Mouse (Mus musculus): Measurements from ENCODE around the gene Zfp451. TPM values are rescaled to one million over a fixed set of nuclear protein-coding genes. Genes with fewer than 3 reads are reported as not detected.

Zfp451 gene
- polyA plus RNA-seq, 1 experiment from 2014 or later, result 46.8 TPM

- Histone ChIP-seq H3K27ac (no peak overlapping the region), H3K4me2 (replicated peaks) (no peak overlapping the region), H3K9ac (replicated peaks) (no peak overlapping the region), H3K4me3 (replicated peaks) (no peak overlapping the region), H3K36me3 (peaks cover 56% of the 10 kb centered on the region), H3K9me3 (no peaks in the 10 kb centered on the region), H3K27me3 (no peaks in the 10 kb centered on the region), H3K4me1 (replicated peaks) (no peaks in the 10 kb centered on the region)
- 91% methylated on average over 14 of the region's 14 CpGs for WGBS
- ATAC-seq, result no peak
Observed at GRCm38 (mm10) chr1:33776175-33776611, 38.2 kb downstream of the Zfp451 start.

GRCm38 (mm10) chr1:33772106-33772505 is 42.3 kb downstream of the Zfp451 start:
- Histone ChIP-seq H3K4me1 (replicated peaks) (no peaks in the 10 kb centered on the region), H3K36me3 (peaks cover 66% of the 10 kb centered on the region)

DNA sequence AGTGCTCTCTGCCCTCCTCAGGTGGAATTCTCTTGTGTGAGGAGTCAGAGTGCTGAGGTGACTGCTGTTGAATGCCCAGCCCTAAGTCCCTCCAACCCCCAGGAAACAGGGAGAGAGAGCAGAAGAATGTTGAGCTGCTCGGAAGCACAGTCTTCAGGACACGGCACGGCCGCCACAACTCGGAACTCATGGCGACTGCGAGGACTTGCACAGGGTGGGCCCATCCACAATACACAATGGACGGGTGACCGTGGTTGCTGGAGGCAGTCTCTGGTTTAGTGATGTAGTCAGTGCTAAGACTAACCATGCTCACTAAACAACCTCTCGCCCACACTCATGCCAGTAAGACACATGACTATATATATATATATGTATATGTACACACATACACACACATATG is 42.8 kb downstream of the Zfp451 start:
- H3K4me1 ChIP-seq (replicated peaks), result no peaks in the 10 kb centered on the region
- peaks cover 61% of the 10 kb centered on the region for H3K36me3 ChIP-seq
- H3K9ac ChIP-seq (replicated peaks), result no peak overlapping the region
- no peak for ATAC-seq
- H3K4me3 ChIP-seq (replicated peaks), result no peak overlapping the region
- no peak overlapping the region for H3K27ac ChIP-seq
- 89% methylated on average over 10 of the region's 10 CpGs for WGBS
- no peaks in the 10 kb centered on the region for H3K27me3 ChIP-seq
- no peak overlapping the region for H3K4me2 ChIP-seq (replicated peaks)
- H3K9me3 ChIP-seq, result no peaks in the 10 kb centered on the region

More at GRCm38 (mm10) chr1:33772106-33772505, 42.3 kb downstream of the Zfp451 start:
- Histone ChIP-seq H3K9me3 (no peaks in the 10 kb centered on the region), H3K27me3 (no peaks in the 10 kb centered on the region), H3K27ac (no peak overlapping the region), H3K9ac (replicated peaks) (no peak overlapping the region), H3K4me3 (replicated peaks) (no peak overlapping the region), H3K4me2 (replicated peaks) (no peak overlapping the region)
- no peak for ATAC-seq
- 96% methylated on average over 9 of the region's 9 CpGs for WGBS

DNA sequence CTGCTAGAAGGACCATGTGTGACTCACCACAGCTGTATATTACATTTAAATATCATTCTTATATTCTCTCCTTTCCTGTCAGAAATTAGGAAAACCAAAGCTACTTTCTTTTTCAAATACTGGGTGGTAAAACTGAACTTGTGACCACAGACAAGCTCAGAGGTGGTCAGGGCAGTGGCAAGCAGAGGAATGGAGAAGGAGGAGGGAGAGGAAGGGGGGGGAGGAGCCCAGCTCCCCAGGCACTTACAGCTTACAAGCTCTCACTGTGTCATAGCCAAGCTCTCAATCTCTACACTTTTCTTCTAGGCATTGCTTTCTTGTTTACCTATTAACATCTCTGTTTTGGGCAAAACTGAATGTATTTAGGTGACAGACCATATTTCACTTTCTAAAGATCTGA is 45.6 kb downstream of the Zfp451 start:
- Histone ChIP-seq H3K27ac (no peak overlapping the region), H3K36me3 (peaks cover 57% of the 10 kb centered on the region), H3K4me3 (replicated peaks) (no peak overlapping the region), H3K9ac (replicated peaks) (no peak overlapping the region), H3K4me2 (replicated peaks) (no peak overlapping the region), H3K27me3 (no peaks in the 10 kb centered on the region), H3K4me1 (replicated peaks) (no peaks in the 10 kb centered on the region), H3K9me3 (no peaks in the 10 kb centered on the region)
- ATAC-seq, result no peak

DNA sequence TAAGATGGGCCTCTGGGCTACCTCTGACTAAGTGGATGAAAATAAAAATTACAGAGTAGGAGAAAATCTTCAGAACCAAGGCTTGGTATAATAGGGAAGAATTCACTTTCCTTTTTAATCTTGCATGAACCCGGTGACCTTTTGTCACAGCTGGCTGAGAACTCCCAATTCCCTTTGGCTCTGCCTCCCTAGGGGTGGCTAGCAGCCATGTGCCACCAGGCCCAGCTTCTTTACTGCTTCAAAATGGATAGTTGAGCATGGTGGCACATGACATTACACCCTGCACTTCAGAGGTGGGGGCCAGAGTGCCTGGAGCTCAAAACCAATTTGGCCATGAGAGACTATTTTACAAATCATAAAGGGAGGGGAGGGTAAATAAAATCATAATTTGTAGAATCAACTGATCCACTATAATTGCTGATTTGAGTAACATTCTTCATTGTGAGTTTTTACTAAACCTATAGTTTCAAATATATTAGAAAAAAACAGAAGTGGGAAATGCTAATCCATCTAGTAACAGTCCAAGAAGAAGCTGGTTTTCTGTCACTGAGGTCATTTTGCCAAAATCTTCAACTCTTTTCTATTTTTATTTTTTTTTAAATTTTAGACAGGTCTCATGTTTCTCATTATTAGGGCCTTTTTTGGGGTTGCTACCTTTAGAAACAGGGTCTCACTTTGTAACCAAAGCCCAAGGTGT is 46.2 kb downstream of the Zfp451 start:
- H3K9ac ChIP-seq (replicated peaks), result no peak overlapping the region
- no peak overlapping the region for H3K4me3 ChIP-seq (replicated peaks)
- H3K27ac ChIP-seq, result no peak overlapping the region
- no peaks in the 10 kb centered on the region for H3K9me3 ChIP-seq
- no peak overlapping the region for H3K4me2 ChIP-seq (replicated peaks)
- no peaks in the 10 kb centered on the region for H3K27me3 ChIP-seq
- H3K4me1 ChIP-seq (replicated peaks), result no peaks in the 10 kb centered on the region
- peaks cover 56% of the 10 kb centered on the region for H3K36me3 ChIP-seq
- WGBS, result 31% methylated on average over 1 of the region's 1 CpGs
- no peak for ATAC-seq

DNA sequence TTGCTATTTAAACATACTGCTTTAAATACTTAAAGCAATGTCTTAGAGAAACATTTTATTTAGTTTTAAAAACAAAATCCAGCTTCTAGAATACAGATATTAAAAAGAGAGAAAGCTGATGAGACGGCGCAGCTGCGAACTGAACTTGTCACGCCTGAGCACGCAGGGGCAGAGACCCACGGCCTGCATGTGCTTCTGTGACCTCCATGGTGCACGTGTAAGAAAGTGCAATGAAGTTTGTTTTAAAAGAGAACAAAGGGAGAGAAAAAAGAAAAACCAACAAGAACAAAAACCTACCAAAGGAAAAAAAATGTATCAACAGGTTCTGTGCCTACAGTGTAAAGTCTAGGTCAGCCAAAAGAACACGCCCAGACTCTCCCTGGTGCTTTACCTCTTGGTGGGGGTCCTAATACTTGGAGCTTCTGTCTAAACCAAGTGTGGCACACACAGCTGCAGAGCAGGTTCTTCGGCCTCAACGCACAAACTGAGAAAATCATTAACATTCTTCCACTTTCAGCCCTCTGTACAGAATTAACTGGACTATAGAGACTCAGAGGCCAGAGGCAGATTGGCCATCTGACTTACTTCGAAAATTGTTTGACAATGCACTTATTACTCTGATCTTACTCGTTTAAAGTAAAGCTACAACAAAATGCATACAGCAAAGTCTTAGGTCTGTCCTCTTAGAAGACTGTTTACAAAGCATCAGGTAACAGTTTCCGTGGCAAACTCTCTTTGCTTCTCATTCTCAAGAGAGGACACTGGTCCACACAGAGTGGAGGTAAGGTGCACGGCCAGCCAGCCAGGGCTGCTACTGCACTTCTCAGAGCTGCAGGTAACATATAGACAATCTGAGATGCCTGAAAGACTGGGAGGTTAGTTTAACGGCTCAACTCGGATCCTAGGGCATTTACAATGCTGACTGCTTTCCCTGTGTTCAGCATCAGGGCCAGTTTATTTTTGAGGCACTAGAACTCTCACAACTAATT is 47.6 kb downstream of the Zfp451 start:
- Histone ChIP-seq H3K36me3 (peaks cover 52% of the 10 kb centered on the region), H3K27me3 (no peaks in the 10 kb centered on the region), H3K4me1 (replicated peaks) (no peaks in the 10 kb centered on the region), H3K9ac (replicated peaks) (no peak overlapping the region), H3K4me2 (replicated peaks) (no peak overlapping the region), H3K9me3 (no peaks in the 10 kb centered on the region), H3K4me3 (replicated peaks) (no peak overlapping the region), H3K27ac (no peak overlapping the region)
- WGBS, result 79% methylated on average over 16 of the region's 16 CpGs
- no peak for ATAC-seq

DNA sequence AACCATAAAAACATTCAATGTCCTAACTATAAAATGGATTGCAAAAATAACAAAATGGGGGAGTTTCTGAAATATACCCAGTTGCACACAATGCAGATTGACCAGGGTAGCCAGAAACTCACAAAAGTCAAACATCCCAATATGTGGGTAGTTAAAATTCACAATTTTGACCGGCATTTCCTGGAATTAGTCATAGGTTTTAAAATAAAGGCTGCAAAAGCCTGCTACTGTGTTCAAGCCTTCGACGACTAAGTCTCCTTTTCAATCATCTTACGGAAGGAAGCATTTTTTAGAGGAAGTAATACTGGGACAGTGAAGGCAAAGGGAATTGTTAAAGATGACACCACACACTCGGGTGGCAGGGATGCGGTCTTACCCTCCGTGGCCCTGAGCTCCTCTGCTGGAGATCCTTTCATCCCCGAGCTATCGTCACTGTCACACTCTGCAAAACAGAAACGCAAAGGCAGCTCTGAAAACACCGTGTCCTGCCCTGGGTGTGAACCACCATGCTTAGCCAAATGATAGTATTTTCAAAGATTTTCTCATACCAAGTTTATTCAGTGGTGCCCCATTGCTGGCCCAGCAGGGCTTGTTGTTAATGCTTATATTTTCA is 48.8 kb downstream of the Zfp451 start:
- H3K36me3 ChIP-seq, result peaks cover 39% of the 10 kb centered on the region
- no peaks in the 10 kb centered on the region for H3K9me3 ChIP-seq
- no peaks in the 10 kb centered on the region for H3K4me1 ChIP-seq (replicated peaks)
- no peak overlapping the region for H3K4me3 ChIP-seq (replicated peaks)
- H3K27me3 ChIP-seq, result no peaks in the 10 kb centered on the region
- no peak overlapping the region for H3K27ac ChIP-seq
- H3K4me2 ChIP-seq (replicated peaks), result no peak overlapping the region
- 84% methylated on average over 11 of the region's 11 CpGs for WGBS
- ATAC-seq, result no peak
- H3K9ac ChIP-seq (replicated peaks), result no peak overlapping the region

GRCm38 (mm10) chr1:33763826-33764225 is 50.6 kb downstream of the Zfp451 start:
- Histone ChIP-seq H3K9me3 (no peaks in the 10 kb centered on the region), H3K36me3 (peaks cover 28% of the 10 kb centered on the region), H3K4me3 (replicated peaks) (no peak overlapping the region), H3K27me3 (no peaks in the 10 kb centered on the region), H3K27ac (no peak overlapping the region), H3K4me1 (replicated peaks) (no peaks in the 10 kb centered on the region), H3K9ac (replicated peaks) (no peak overlapping the region), H3K4me2 (replicated peaks) (no peak overlapping the region)
- no peak for ATAC-seq
- WGBS, result 72% methylated on average over 2 of the region's 2 CpGs

DNA sequence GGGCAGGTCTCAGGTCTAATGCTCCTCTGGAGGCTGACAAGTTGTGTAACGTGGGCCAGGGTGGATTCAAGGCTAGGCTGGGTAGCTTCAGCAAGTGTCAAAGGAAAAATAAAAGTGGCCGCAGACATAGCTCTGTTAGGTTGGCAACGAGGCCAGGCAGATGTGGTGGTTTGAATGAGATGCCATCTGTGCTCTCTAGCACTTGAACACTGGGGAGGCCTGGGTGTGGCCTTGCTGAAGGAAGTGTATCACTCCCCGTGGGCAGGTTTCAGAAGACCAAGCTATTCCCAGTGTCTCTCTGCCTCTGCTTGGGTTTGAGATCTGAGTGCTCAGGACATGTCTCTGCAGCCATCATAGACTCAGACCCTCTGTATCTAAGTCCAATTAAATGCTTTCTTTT is 55.9 kb downstream of the Zfp451 start:
- ATAC-seq, result 0 out of 2 replicates have a peak, but pooled peaks have one; percentile 1
- Histone ChIP-seq H3K9ac (replicated peaks) (no peak overlapping the region), H3K4me1 (replicated peaks) (peaks cover 21% of the 10 kb centered on the region), H3K9me3 (no peaks in the 10 kb centered on the region), H3K36me3 (peaks cover 11% of the 10 kb centered on the region), H3K4me3 (replicated peaks) (no peak overlapping the region), H3K27me3 (no peaks in the 10 kb centered on the region), H3K27ac (no peak overlapping the region), H3K4me2 (replicated peaks) (no peak overlapping the region)
- whole genome bisulfite sequencing, result 60% methylated on average over 4 of the region's 4 CpGs

- no peak within 1 kb of the TSS for H3K27ac ChIP-seq
Observed at GRCm38 (mm10) chr1:33757491-33758041, 56.8 kb downstream of the Zfp451 start, which contains the start of gene Bag2. Gene Bag2 (minus strand): TSS chr1:33757795.

GRCm38 (mm10) chr1:33757033-33757413 is 57.4 kb downstream of the Zfp451 start:
- 7% methylated on average over 14 of the region's 14 CpGs for WGBS
- peaks cover 21% of the 10 kb centered on the region for H3K4me1 ChIP-seq (replicated peaks)
- ATAC-seq, result peak; percentile 66; the same call in 1 of the 2 replicates
- H3K9ac ChIP-seq (replicated peaks), result peak overlapping the region; percentile 81
- H3K36me3 ChIP-seq, result peaks cover 4% of the 10 kb centered on the region; the same call in 1 of the 2 replicates
- H3K4me3 ChIP-seq (replicated peaks), result peak overlapping the region; percentile 62
- H3K9me3 ChIP-seq, result no peaks in the 10 kb centered on the region
- no peaks in the 10 kb centered on the region for H3K27me3 ChIP-seq
- peak overlapping the region; percentile 97 for H3K4me2 ChIP-seq (replicated peaks)
- no peak overlapping the region for H3K27ac ChIP-seq

More at GRCm38 (mm10) chr1:33757491-33758041, 56.8 kb downstream of the Zfp451 start, which contains the start of gene Bag2:
- Histone ChIP-seq H3K9me3 (no peaks in the 10 kb centered on the region), H3K27me3 (no peaks in the 10 kb centered on the region), H3K36me3 (peaks cover 9% of the 10 kb centered on the region), H3K4me1 (replicated peaks) (peaks cover 21% of the 10 kb centered on the region), H3K9ac (replicated peaks) (peak within 1 kb of the TSS; percentile 81), H3K4me3 (replicated peaks) (peak within 1 kb of the TSS; percentile 62), H3K4me2 (replicated peaks) (peak within 1 kb of the TSS; percentile 97)
- 1% methylated on average over 61 of the region's 61 CpGs for WGBS
- ATAC-seq, result peak; percentile 90

All from midbrain, embryonic 13.5 days (tissue).